Mouse (Mus musculus): Measurements from ENCODE around the gene Gfm1.

DNA sequence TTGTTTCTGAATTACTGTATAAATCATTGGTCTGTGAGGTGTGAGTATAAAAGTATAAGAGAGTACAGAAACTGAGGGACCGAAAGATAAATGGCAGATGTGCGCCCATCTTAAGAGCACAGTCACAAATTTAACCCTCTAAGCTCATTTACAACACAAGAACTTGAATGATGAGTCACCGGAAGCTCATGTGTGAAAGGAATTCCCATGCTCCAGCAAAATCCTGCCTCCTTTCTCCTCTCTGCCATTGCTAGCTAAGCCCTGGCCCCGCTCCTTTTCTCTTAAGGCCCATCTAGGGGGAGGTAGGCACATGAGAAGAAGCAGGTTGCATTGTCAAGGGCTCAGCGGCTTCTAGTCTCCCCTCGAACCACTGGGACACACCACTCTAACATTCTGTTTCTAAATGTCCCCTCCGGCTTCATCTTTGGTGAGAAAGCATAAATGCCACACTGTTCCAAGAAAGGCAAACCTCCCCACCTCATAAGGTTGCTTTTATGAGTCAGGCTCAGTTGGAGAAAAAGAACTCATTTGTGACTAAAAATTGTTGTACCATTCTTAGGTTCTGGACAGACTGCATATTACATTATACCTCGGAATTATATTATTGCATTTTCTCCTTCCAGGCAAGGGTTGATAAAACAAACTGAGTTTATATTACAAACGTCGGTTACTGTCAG, 78.5 kb downstream of the Gfm1 start:
- TF ChIP-seq CTCF (IDR thresholded peaks at IDR 0.05; ENCODE audit: extremely low read depth, insufficient read depth, insufficient read length, insufficient replicate concordance) (no peak), POLR2A (IDR thresholded peaks at IDR 0.05; ENCODE audit: low read depth, low read length) (no peak)
